Mouse (Mus musculus): ENCODE results near the gene Mon2. TPM values are rescaled to one million over a fixed set of nuclear protein-coding genes. Genes with fewer than 3 reads are reported as not detected.

Mon2 gene
- polyA plus RNA-seq, 3 experiments from 2014 or later, result 12.3 to 39.6 (median 34.4) TPM

- ATAC-seq, result no peak
Observed at GRCm38 (mm10) chr10:122961494-122961893, 114.8 kb downstream of the Mon2 start.

GRCm38 (mm10) chr10:122960738-122961137 is 115.6 kb downstream of the Mon2 start:
- ATAC-seq, result no peak

GRCm38 (mm10) chr10:122960216-122960615 is 116.1 kb downstream of the Mon2 start:
- no peak for ATAC-seq

GRCm38 (mm10) chr10:122958699-122959098 is 117.6 kb downstream of the Mon2 start:
- ATAC-seq, result no peak

GRCm38 (mm10) chr10:122957918-122958317 is 118.4 kb downstream of the Mon2 start:
- no peak for ATAC-seq

- ATAC-seq, result no peak
Observed at GRCm38 (mm10) chr10:122953576-122953975, 122.7 kb downstream of the Mon2 start.

GRCm38 (mm10) chr10:122950966-122951365 is 125.3 kb downstream of the Mon2 start:
- no peak for ATAC-seq

- no peak for ATAC-seq
Observed at GRCm38 (mm10) chr10:122944888-122945287, 131.4 kb downstream of the Mon2 start.

- ATAC-seq, result no peak
Observed at GRCm38 (mm10) chr10:122943824-122944223, 132.5 kb downstream of the Mon2 start.

- no peak for ATAC-seq
Observed at GRCm38 (mm10) chr10:122942771-122943170, 133.5 kb downstream of the Mon2 start.

Other genes with a start within 250 kb of the Mon2 start
- gene Usp15, start 120.5 kb upstream of the Mon2 start, polyA plus RNA-seq (2017; shearing (Covaris generic)), result 100 to 1,000 TPM; 126 to 177 (median 143) TPM
- gene Fam19a2, start 187.5 kb upstream of the Mon2 start, polyA plus RNA-seq (2017; shearing (Covaris generic)), result not detected

Data from inflammation-experienced regulatory T-cells, adult 6 months (primary cell).